Mouse (Mus musculus): ENCODE data around the gene Htr5a.
A peak's percentile ranks its signal among the peaks of the same experiment; 100 is the strongest.

The Htr5a gene

DNA sequence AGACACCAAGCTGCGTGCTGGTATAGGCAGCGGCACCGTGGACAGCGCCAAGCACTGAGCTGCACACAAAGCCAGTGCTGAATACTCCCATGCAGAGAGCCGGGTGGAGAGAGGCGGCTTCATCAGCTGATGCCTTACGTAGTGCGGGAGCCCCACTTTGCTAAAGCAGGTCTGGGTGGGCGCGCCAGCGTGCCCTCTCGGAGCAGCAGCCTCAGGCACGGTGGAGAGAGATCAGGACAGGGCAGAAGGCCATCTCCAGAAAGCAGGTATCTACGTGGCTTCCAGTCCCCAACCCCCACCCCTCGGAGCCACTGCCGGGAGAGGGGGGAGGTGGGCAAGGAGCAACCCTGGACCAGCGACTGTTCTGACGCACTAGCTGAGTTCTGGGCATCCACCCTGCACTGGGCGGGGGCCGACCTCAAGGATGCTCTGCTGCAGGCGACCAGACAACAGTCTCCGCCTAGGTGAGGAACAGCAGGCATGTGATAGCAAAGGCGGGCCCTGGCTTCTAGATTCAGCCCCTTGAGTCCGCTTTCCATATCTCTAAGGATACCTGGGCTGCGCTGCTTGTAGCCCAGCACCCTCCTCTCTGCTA is at the start of gene Htr5a:
Gene Htr5a, plus strand, starts transcription at position 449 of the 595 bp plus-strand sequence.
- peak; percentile 71 to 72 for DNase-seq (ENCODE audit: low spot score in 2 of 2)

DNA sequence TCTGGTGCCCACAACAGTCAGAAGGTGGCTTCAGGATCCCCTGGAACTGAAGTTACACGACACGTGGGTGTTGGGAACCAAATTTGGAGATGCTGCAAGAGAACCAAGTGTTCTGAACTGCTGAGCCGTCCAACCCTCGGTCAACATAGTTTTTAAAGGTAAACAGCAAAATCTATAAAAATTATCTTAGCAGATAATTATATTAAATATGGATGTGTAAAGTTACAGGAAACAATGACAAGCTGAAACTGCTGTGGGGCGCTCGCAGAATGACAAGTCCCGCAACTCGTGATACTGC is 49.8 kb upstream of the Htr5a start:
- no peak for DNase-seq (ENCODE audit: low spot score in 2 of 2)

DNA sequence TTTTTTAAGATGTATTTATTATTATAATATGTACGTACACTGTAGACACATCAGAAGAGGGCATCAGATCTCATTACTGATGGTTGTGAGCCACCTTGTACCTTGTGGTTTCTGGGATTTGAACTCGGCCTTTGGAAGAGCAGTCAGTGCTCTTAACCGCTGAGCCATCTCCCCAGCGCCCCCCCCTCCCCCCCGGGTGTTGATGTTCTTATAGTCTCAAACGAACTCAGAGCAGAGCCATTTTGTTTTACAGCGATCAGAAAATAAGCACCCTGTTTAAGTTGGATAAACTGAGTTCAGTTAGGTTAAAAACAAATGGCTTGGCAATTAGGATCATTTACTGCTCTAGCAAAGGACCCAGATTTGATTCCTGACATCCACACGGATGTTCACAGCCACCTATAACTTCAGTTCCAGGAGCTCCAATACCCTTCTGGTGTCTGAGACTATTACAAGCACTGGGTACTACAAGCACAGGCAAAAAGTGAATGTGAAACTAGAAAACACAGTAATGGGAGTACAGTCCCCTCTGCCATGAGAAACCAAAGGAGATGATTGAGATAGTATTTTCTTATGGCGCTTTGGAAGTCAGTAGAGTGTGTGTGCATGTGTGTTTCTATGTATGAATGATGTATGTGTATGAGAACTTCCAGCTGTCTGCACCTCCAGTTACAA is 49.3 kb upstream of the Htr5a start:
- DNase-seq (ENCODE audit: low spot score in 2 of 2): no peak

DNA sequence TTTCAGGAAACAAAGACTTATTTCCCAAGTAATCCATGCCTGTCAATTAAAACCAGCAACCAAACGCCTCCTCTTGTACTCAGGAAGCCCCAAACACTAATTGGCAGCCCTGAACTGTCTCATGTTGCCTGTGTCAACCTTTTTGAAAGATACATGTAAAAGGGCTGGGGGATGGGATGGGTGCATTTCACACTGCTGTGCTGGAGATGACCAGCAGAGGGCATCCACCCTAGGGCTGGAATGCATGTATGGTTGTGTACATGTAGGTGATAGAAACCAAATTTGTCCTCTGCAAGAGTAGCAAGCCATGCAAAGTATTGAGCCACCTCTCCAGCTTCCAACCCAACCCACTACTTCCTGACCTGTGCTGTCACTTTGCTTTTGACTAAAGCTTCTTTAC is 48.0 kb upstream of the Htr5a start:
- peak; percentile 59 to 71 for DNase-seq (ENCODE audit: low spot score in 2 of 2)

DNA sequence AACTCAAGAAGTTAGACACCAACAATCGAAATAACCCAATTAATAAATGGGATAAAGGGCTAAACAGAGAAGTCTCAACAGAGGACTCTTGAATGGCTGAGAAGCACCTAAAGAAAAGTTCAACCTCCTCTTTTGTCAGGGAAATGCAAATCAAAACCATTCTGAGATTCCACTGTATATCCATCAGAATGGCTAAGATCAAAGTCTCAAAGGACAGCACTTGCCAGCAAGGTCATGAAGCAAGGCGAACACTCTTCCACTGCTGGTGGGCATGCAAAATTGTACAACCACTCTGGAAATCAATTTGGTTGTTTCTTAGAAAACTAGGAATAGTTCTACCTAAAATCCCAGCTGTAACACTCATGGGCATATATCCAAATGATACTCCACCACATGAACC is 27.7 kb upstream of the Htr5a start:
- no peak for DNase-seq (ENCODE audit: low spot score in 2 of 2)

DNA sequence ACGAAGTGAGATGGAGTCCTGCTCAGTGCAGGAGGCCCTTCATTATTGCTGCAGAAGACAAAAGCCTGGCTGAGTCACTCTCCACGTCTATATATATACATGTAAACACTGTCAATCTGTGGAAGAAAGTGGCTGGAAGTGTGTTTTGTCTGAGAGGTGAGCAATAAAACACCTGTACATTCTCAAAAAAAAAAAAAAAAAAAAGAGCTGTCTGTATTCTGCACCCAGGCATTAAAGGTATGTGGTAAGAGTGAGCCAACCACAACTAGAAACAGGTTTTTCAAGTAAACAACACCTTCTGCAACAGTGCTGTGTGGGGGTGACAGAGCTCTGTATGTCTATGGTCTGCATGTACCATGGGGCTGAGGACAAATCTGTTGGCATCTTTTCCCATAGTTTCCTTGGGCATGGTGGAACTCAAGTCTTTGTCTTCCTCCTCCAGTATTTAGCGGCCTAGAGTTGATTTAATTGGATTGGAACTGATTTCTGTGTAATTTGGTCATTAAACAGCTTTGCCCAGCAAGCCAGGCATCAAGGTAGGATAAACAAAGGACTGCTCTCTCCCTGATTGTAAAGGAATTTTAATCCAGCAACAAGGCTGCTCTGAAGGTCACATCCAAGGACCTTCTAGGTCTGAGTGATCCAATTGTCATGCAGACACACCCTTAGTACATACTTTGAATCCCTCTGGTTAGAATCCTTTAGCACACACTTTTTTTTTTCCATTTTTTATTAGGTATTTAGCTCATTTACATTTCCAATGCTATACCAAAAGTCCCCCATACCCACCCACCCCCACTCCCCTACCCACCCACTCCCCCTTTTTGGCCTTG is 22.9 kb upstream of the Htr5a start:
- no peak for DNase-seq (ENCODE audit: low spot score in 2 of 2)

DNA sequence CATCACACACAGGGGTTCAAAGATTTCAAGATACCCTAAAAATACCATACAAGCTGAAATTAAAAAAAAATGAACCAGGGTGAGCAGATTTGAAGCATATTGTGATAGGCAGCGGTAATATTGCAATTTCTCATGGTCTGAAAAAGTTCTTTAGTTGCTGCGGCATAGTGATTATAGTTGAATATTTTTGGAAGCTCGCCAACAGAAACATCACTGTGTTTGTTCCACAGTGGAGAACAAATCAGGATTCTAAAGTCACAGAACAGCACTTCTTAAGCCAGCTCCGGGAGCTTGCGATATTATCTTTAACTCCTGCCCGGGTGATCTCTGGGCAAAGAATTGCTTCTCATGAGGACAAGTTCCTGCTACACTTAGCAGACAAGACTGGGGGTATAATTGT is 20.8 kb upstream of the Htr5a start:
- DNase-seq (ENCODE audit: low spot score in 2 of 2): no peak

DNA sequence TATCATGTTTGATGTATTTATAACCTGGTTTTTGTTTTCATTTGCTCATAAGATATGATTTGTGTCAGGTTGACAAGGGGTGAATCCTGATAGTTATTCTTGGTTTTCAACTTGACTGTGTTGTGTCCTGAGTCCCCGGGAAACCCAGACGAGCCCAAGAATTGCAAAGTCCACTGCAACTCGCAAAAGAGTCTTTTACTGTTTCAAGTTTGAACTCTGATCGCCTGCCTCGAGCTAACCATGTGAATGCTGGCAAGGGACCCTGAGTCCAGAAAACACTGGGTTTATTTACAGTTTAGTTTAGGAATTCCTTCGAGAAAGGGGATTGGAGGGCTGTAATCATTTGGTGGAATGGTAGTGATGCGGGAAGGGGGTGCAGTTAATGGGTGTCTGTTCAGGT is 14.0 kb upstream of the Htr5a start:
- DNase-seq (ENCODE audit: low spot score in 2 of 2): no peak

DNA sequence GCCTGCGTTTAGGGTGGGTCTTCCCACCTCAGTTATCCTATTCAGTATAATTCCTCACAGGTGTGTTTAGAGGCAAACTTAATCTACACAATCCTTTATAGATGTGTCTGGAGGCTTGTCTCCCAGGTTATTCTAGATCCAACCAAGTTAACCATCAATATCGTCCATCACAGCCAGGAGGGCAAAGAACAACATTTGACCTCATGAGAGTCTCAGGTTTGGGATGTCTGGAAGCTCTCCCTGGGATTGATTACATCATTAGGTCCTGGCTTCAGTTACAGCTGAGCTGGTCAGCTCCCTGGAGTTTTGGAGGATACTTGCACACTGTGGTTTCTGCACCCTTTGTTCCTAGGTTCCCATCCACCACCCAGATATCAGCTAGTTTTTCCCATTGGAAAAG is 6.9 kb upstream of the Htr5a start:
- DNase-seq (ENCODE audit: low spot score in 2 of 2): no peak

DNA sequence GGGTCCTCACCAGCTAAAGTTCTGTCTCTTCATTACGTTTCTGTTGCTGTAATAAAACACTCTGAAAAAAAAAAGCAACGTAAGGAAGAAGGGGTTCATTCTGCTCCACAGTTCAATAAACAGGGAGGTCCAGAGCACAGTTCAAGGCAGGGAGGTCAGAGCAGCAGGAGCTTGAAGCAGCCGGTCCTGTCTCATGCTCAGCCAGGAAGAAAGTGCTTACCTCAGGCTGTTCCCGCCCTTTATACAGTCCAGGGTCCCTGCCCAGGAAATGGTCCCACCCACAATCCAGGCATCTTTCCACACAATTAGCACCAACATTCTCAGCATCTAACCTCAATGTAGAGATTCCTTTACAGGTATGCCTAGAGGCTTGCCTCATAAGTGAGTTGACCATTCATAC is 3.9 kb upstream of the Htr5a start:
- no peak for DNase-seq (ENCODE audit: low spot score in 2 of 2)

DNA sequence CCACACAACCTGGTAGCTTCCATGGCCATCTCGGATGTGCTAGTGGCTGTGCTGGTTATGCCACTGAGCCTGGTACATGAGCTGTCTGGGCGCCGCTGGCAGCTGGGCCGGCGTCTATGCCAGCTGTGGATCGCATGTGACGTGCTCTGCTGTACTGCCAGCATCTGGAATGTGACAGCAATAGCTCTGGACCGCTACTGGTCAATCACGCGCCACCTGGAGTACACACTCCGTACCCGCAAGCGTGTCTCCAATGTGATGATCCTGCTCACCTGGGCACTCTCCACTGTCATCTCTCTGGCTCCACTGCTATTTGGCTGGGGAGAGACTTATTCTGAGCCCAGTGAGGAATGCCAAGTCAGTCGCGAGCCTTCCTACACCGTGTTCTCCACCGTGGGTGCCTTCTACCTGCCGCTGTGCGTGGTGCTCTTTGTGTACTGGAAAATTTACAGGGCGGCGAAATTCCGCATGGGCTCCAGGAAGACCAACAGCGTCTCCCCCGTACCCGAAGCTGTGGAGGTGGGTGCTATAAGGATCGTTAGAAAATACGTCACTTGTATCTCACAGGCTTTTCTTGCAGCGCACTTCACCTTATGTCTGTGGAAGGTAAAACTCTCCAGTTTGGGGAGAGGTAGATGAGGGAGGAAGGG is 847 bp downstream of the Htr5a start:
- DNase-seq (ENCODE audit: low spot score in 2 of 2): peak; percentile 47 to 58

DNA sequence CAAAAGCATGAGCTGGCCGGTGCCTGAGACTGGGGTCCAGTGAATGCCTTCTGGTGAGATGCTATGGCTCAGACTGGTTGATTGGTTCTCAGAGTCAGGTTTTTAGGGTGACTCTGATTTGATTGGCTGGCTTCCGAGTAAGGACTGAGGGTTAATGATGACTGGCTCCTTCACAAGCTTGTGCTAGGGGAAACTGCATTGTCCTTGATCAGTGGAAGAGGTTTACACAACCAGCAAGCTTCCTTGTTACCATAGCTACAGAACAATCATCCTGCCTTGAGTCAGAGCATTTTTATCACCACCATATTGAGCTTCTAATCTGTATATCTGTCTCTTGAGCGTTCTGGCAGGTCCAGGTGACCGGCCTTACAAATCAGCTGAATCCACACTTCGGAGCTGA is 5.0 kb downstream of the Htr5a start:
- no peak for DNase-seq (ENCODE audit: low spot score in 2 of 2)

DNA sequence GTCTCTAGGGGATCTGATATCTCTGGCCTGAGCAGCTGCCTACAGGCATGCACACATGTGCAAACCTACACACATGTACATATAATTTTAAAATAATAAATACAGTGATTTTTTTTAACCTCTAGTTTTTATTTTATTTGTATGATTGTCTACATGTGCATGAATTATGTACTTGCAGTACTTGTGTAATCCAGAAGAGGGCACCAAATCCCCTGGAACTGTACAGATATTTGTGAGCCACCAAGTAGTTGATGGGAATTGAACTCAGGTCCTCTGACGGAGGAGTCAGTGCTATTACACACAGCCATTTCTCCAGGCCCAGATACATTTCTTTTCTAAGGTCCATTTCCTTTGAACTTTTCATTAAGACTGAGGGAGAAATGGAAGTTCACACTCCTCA is 12.3 kb downstream of the Htr5a start:
- no peak for DNase-seq (ENCODE audit: low spot score in 2 of 2)

DNA sequence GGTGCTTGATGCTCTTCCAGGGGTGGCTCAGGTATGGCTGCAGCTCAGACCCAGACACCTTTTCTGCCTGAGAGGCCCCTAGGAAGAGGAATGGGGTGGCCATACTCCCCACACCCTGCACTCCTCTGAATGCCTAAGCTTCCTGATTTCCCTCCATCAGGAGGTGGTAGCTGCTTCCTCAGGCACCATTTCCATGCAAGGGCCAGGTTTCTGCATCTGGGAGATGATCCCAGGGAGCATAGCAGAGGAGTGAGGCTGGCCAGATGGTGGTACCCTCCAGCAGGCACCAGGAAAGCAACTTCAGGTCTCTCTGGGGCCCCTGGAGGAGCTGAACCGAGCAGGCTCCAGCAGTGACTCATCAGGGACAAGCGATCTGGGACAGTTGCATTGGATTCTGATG is 13.8 kb downstream of the Htr5a start:
- DNase-seq (ENCODE audit: low spot score in 2 of 2): no peak

DNA sequence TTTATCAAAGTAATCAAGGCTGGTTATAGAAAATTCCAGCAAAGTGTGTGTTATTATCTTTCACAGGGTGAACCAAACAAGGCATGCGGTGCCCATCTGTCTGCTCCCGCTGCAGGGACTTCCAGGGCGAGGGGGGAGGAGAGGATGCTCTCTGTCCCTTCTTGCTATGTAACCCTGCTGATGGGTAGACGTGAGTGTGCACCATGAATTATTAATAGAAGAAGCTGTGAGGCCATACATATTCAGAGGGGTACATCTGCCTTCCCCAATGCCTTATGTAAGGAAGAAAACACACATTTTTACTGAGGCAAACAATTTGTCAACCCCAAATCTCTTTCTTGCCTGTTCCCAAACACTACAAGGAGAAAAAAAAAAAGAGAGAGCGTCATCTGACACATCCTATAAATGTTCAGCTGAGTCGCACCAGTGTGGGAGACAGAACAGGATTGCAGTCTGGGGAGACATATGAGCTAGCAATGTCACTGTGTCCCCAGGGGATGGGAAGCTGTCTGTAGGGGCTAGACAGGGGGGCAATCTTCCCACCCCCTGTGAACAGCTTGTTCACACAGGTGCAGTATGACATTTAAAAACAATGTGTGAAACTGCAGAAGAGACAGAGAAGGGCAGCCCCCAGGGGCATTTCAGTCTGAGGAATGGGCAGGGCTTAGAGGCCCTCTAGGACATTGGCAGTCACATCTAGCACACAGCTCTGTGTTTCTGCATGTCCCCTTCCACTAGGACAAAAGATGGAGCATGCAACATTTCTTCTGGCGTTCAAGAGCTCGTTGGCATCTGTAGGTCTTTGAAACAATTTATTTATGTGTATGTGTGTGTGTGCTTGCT is 31.5 kb downstream of the Htr5a start:
- peak; percentile 30 to 66 for DNase-seq (ENCODE audit: low spot score in 2 of 2)

DNA sequence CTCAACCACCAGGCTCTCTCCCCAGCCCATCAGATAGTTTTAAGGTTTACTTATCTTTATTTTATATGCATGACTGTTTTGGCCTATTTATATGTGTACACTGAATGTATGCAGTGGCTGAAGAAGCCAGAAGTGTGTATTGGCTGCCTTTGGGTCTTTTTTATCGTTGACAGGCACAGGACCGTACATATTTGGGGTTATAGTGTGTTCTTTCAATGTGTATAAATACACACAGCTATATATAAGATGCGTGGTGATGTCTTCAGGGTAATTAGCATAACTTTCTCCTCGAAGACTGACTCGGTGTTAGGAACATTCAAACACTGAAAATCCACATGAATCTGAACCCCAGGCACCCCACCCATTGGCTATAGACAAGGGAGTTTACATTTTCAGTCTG is 32.3 kb downstream of the Htr5a start:
- peak in 1 of 2 experiments; percentile 28 for DNase-seq (ENCODE audit: low spot score in 2 of 2)

DNA sequence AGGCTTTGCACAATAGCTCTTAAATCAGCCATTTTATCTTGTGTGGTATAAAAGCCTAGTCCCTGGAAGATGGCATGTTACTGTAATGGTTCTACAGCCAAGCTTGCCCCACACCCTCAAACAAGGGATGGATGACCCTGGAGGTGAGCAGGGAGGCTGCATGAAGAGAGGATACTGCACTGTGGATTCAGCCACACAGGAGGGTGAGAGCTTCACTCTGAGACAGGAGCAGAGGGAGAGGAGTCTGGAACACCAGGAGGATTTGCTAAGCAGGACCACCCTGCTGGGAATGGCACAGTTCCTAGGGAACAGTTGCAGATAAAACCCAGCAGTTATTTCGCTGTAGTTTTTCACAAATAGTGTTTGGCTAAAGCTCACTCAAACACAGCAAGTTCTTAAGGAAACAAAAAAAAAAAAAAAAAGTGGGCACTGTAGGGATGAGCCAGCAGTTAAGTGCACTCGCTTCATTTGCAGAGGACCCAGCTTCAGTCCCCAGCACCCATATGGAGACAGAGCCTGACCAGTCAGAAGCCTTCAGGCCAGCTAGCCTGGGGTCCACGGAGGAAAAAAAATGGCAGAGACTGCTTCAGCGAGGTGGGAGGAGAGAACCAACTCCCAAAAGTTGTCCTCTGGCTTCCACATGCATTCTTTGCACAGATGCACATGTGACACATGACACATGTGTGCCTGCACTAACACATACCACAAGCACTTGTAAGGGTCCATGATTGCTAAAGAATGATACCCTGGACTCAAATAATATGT is 33.6 kb downstream of the Htr5a start:
- DNase-seq (ENCODE audit: low spot score in 2 of 2): no peak

DNA sequence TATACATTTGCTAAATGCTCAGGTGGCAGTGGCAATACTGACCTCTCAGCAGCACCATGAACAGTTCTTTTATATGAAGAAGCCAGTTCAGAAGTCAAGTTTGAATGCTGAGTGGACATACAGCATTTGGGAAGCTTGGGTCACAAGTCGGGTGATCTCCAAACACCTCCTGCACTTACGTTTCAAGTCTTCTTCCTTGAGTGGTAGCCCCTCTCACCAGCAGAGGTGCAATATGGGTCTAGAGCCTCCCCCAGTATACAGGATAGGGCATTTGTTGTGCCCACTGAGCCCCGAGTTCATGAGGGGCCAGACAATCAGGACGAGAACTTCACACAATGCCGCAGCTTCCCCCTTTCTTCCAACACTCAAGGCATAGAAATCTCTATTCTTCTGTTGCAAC is 36.4 kb downstream of the Htr5a start:
- DNase-seq (ENCODE audit: low spot score in 2 of 2): no peak

DNA sequence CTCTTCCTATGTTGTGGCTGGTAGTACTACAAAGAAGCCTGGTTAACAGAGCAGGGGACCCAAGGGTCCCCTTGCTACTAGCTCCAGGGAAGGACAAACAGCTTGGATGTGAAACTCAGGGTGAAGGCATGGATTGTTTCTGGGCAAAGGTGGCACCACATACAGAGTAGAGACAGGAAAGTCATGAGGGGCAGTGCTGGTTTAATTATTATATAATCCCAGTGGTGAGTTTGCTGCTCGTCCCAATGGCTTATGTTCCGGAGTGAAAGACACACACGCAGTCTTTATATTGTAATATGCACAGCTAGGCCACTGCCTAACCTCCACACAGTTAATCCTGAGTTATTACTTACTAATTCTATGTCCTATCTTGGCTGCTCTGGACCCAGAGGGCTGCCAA is 37.8 kb downstream of the Htr5a start:
- no peak for DNase-seq (ENCODE audit: low spot score in 2 of 2)

DNA sequence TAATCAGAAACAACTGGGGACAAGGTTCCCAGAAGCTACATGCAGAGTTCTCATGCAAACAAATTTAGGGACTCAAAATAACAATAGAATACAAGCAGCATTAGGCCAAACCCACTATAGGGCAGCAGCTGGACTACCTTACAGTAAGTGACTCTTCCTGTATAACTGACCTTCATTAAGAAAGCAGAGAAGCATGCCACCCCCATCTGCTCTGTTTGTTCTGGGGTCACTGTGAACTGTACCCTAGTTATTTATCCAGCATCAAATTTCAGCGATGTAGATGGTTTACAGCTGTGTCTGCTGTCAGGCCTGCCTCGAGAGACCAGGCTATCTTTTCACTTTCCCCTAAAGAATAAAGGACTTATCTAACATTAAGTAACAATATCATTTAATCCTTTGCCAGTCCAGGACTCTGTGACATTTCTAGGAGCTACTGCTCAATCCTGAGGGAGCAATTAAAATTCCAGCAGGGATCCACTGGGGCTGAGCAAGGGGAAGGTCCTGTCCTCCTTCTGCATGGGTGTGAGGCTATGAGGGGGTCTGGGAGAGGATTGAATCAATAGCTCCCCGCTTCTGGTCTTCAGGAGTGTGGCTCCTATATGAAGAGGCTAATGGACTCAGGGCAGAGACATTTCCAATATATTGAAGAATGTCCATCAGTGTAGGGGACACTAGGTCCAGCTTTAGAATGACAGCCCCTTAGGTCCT is 38.5 kb downstream of the Htr5a start:
- DNase-seq (ENCODE audit: low spot score in 2 of 2): no peak

All from right cerebral cortex, postnatal 10 days (tissue).